Mouse (Mus musculus) adrenal gland, postnatal 36 days (tissue): ENCODE measurements around the gene Gm17026. TPM values are rescaled to one million over a fixed set of nuclear protein-coding genes. Genes with fewer than 3 reads are reported as not detected.
"Not testable (repeated sequence)": the region's sequence is repeated elsewhere in the genome, so short reads cannot be mapped to it uniquely, and the experiment has no call there.

Source experiments
- DNase-seq, 2 experiments: peaks; one replicate each; pipeline ENCODE4 v3.0.0; 2021; ENCODE audit warnings: mixed read lengths in 1 of 2
- long read RNA-seq, 2 experiments: library from polyadenylated mRNA; stranded (forward); transcript quantifications; one replicate each; pipeline ENCODE4 v2.0.0; 2021; ENCODE audit warnings: borderline sequencing depth in 2 of 2
- microRNA-seq: library from miRNA; unstranded; fragments of <30 nt; microRNA quantifications from one replicate; pipeline ENCODE4 v1.2.0, GENCODE M21; 2021
- total RNA-seq, 2 experiments: library from RNA; stranded (reverse); gene quantifications; 2 replicates each; pipeline ENCODE4 v1.2.3; 2021

The Gm17026 gene
- not detected for total RNA-seq
- long read RNA-seq, experiment 1 = 0 reads
- long read RNA-seq, experiment 2 = 0 reads

- not testable (repeated sequence) for DNase-seq
Observed at GRCm38 (mm10) chr14:42259948-42260347, at the start of gene Gm17026. TSS of gene Gm17026 (minus strand) at chr14:42260048.

DNA sequence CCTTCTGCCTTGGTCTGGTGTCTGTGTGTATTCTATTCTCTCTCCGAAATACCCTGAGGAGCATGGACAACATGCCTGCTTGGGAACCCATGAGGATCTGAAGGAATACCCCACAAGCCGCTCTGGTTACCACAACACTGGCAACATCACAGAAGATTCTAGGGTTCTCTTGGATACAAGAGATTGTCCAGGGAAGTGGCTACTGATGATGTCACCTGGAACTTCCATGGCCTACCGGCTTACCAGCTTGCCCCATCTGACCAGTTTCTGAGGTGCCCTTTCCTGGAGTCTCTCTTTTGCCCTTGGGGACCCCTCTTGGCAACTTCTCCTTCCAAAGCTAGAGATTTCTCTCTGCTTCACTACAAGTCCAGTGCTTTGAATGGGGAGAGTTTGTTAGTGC lies 37.4 kb upstream of the Gm17026 start, which contains the start of gene Gm9611:
Gene Gm9611, minus strand, starts transcription at position 101 of the 400 bp plus-strand sequence.
- DNase-seq = not testable (repeated sequence)

- DNase-seq = not testable (repeated sequence)
Observed at GRCm38 (mm10) chr14:42216766-42217537, 42.9 kb downstream of the Gm17026 start.

Small RNA genes lying within 50 kb of the gene (microRNA-seq; reads per million reads assigned to microRNA genes)
- not detected for gene Gm25208
- not detected for gene Gm25892

Other genes starting within 250 kb of the Gm17026 start
- gene Gm7951, start 142.7 kb downstream of the Gm17026 start, total RNA-seq = not detected
- gene Gm17027, start 97.4 kb downstream of the Gm17026 start, total RNA-seq = not detected
- gene Gm3573, start 69.3 kb downstream of the Gm17026 start, total RNA-seq = not detected
- not detected for gene Gm9611, start 37.3 kb upstream of the Gm17026 start, total RNA-seq
- gene Gm7995, start 50.2 kb upstream of the Gm17026 start, total RNA-seq = not detected
- not detected for gene Gm8005, start 179.6 kb upstream of the Gm17026 start, total RNA-seq
- gene Gm8011, start 203.8 kb upstream of the Gm17026 start, total RNA-seq = not detected
- not detected for gene Gm8020, start 242.3 kb upstream of the Gm17026 start, total RNA-seq